In the genomic region with DNA sequence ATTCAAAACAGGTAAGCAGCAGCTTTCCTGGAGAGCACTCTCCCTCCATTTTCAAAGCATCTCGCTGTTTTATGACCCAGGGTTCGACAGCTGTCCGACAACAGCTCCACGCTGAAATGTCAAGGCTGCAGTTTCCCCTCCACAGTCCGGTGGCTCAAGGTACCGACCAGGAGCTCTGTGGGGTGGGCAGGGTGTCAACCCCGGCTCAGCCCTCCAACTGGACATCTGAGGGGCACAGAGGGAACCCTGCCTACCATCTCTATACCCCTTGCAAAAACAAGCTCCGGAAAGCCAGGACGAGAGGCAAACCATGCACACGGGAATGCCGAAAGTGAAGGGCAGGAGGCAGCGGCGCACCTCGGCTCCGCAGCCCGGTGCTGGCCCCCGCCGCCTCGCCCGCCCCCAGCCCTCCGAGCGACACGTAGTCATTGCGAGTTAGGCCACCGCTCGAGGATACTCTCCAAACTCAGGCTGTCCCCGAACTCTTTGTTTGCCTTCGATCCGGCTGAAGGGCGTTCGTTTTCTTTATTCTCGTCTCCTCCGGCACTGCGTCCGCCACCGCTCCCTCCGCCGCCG, we compare ENCODE assay signal across 8 mouse cellular contexts. TPM values are rescaled to one million over a fixed set of nuclear protein-coding genes. Genes with fewer than 3 reads are reported as not detected.
DNase-seq lines count a peak whose midpoint lies in the region; ATAC-seq lines count a peak whose summit lies in the region.

No protein-coding gene starts in this region.

- DNase-seq in kidney, adult 8-10 months, result no peak
- DNase-seq in hindbrain, embryonic 14.5 days (ENCODE audit: low spot score), result no peak
- DNase-seq in midbrain, embryonic 14.5 days, result no peak
- DNase-seq in MN1 (ENCODE audit: low spot score), result no peak
- DNase-seq in spleen, postnatal 14 days (ENCODE audit: low spot score in 2 of 2), result no peak
- no peak for DNase-seq in adrenal gland, adult 8-10 months

- no peaks in the 10 kb centered on the region for H3K9me3 ChIP-seq in kidney, embryonic 16.5 days (ENCODE audit: low read length)
- no peaks in the 10 kb centered on the region for H3K9me3 ChIP-seq in hindbrain, embryonic 14.5 days (ENCODE audit: control insufficient read depth, low read length)
- no peaks in the 10 kb centered on the region for H3K9me3 ChIP-seq in midbrain, embryonic 14.5 days (ENCODE audit: control insufficient read depth, low read length)

- H3K4me1 ChIP-seq in kidney, embryonic 16.5 days (ENCODE audit: insufficient read depth, low read length), result peaks cover 22% of the 10 kb centered on the region
- 0 out of 2 replicates have a peak, but pooled peaks cover 3% of the 10 kb centered on the region for H3K4me1 ChIP-seq in brown adipose tissue, adult 24 weeks (ENCODE audit: control insufficient read depth, insufficient read depth, insufficient read length, low read length)
- H3K4me1 ChIP-seq in hindbrain, embryonic 14.5 days (replicated peaks; ENCODE audit: control insufficient read depth, insufficient read depth, low read length), result peaks cover 15% of the 10 kb centered on the region
- peaks cover 15% of the 10 kb centered on the region for H3K4me1 ChIP-seq in midbrain, embryonic 14.5 days (ENCODE audit: control insufficient read depth, insufficient read depth, low read length)

- peak overlapping the region; percentile 74 for H3K4me2 ChIP-seq in kidney, embryonic 16.5 days (replicated peaks; ENCODE audit: low read depth, low read length)
- H3K4me2 ChIP-seq in hindbrain, embryonic 14.5 days (replicated peaks), result peak overlapping the region; percentile 93
- H3K4me2 ChIP-seq in midbrain, embryonic 14.5 days (ENCODE audit: low read length), result peak overlapping the region; percentile 93

- peak overlapping the region; percentile 82 for H3K4me3 ChIP-seq in kidney, embryonic 16.5 days (ENCODE audit: low read length)
- peak overlapping the region; percentile 65 for H3K4me3 ChIP-seq in brown adipose tissue, adult 24 weeks (ENCODE audit: insufficient read depth, low read depth, low read length)
- peak overlapping the region; percentile 93 for H3K4me3 ChIP-seq in hindbrain, embryonic 14.5 days (replicated peaks; ENCODE audit: low read length)
- peak overlapping the region; percentile 91 for H3K4me3 ChIP-seq in midbrain, embryonic 14.5 days (replicated peaks; ENCODE audit: low read depth, low read length)

- WGBS in kidney, embryonic 16.5 days, result 0% methylated on average over 34 of the region's 39 CpGs
- WGBS in hindbrain, embryonic 14.5 days, result under 1% methylated on average over 39 of the region's 39 CpGs
- under 1% methylated on average over 39 of the region's 39 CpGs for WGBS in midbrain, embryonic 14.5 days

- peak overlapping the region; percentile 84 for H3K27ac ChIP-seq in kidney, embryonic 16.5 days (ENCODE audit: low read length)
- peak overlapping the region; percentile 45 for H3K27ac ChIP-seq in brown adipose tissue, adult 24 weeks (replicated peaks; ENCODE audit: low read depth, low read length)
- peak overlapping the region; percentile 40; the same call in 1 of the 2 replicates for H3K27ac ChIP-seq in hindbrain, embryonic 14.5 days
- peak overlapping the region; percentile 93 for H3K27ac ChIP-seq in midbrain, embryonic 14.5 days (replicated peaks; ENCODE audit: low read depth, low read length)

- H3K9ac ChIP-seq in kidney, embryonic 16.5 days (replicated peaks; ENCODE audit: low read length), result peak overlapping the region; percentile 93
- peak overlapping the region; percentile 93 for H3K9ac ChIP-seq in hindbrain, embryonic 14.5 days
- H3K9ac ChIP-seq in midbrain, embryonic 14.5 days (replicated peaks; ENCODE audit: low read length), result peak overlapping the region; percentile 86

- H3K27me3 ChIP-seq in kidney, embryonic 16.5 days (ENCODE audit: insufficient read depth, low read length), result no peaks in the 10 kb centered on the region
- H3K27me3 ChIP-seq in hindbrain, embryonic 14.5 days (ENCODE audit: control insufficient read depth, insufficient read depth, low read length), result no peaks in the 10 kb centered on the region
- no peaks in the 10 kb centered on the region for H3K27me3 ChIP-seq in midbrain, embryonic 14.5 days (ENCODE audit: control insufficient read depth, insufficient read depth, low read length)

- peaks cover 21% of the 10 kb centered on the region for H3K36me3 ChIP-seq in kidney, embryonic 16.5 days (ENCODE audit: insufficient read depth, low read length)
- peaks cover 38% of the 10 kb centered on the region for H3K36me3 ChIP-seq in hindbrain, embryonic 14.5 days (replicated peaks; ENCODE audit: control insufficient read depth, insufficient read depth)
- peaks cover 29% of the 10 kb centered on the region for H3K36me3 ChIP-seq in midbrain, embryonic 14.5 days (ENCODE audit: control insufficient read depth, insufficient read depth, low read length)

- 0 out of 2 replicates have a peak, but pooled peaks have one; percentile 30 for ATAC-seq in kidney, embryonic 16.5 days (ENCODE audit: low FRiP score, low TSS enrichment)
- ATAC-seq in hindbrain, embryonic 14.5 days (ENCODE audit: low FRiP score), result peak; percentile 47; the same call in 1 of the 2 replicates
- ATAC-seq in midbrain, embryonic 14.5 days (ENCODE audit: low FRiP score, low TSS enrichment), result peak; percentile 59; the same call in 1 of the 2 replicates

RNA-seq across cellular contexts. Expression of a gene that starts 0.5 kb away (rescaled TPM):
- polyA plus RNA-seq in kidney, embryonic 16.5 days (2015; fragmentation: Nextera tagmentation; extraction: Ambion mirVana), result 95.9 and 96.7 TPM in 2 replicates
- 23.4 and 31.3 TPM in 2 replicates for polyA plus RNA-seq in brown adipose tissue, adult 24 weeks (2012; ENCODE audit: insufficient read depth, insufficient read length, missing spikeins)
- 52.0 and 54.0 TPM in 2 replicates for polyA plus RNA-seq in hindbrain, embryonic 14.5 days (2014; fragmentation: Nextera tagmentation; extraction: Ambion mirVana)
- 49.5 and 57.1 TPM in 2 replicates for polyA plus RNA-seq in midbrain, embryonic 14.5 days (2014; fragmentation: Nextera tagmentation; extraction: Ambion mirVana)
- 10 to 100 TPM; 75.4 to 88.7 (median 83.0) TPM for total RNA-seq in adrenal gland, adult 8-10 months (2022)

RNA-seq across cellular contexts. Expression of a gene that starts 7.2 kb away (rescaled TPM):
- 0.14 and 0.19 TPM in 2 replicates for polyA plus RNA-seq in kidney, embryonic 16.5 days (2015; fragmentation: Nextera tagmentation; extraction: Ambion mirVana)
- polyA plus RNA-seq in brown adipose tissue, adult 24 weeks (2012; ENCODE audit: insufficient read depth, insufficient read length, missing spikeins), result not detected in 2 replicates
- 0.55 and 0.57 TPM in 2 replicates for polyA plus RNA-seq in hindbrain, embryonic 14.5 days (2014; fragmentation: Nextera tagmentation; extraction: Ambion mirVana)
- 0.30 and 0.55 TPM in 2 replicates for polyA plus RNA-seq in midbrain, embryonic 14.5 days (2014; fragmentation: Nextera tagmentation; extraction: Ambion mirVana)
- total RNA-seq in adrenal gland, adult 8-10 months (2022), result under 1 TPM in 3 of 4 experiments, not detected in 1; 0.12 to 0.28 (median 0.13) TPM

RNA-seq across cellular contexts. Expression of a gene that starts 33.5 kb away (rescaled TPM):
- polyA plus RNA-seq in kidney, embryonic 16.5 days (2015; fragmentation: Nextera tagmentation; extraction: Ambion mirVana), result 71.5 and 72.5 TPM in 2 replicates
- 61.2 and 74.2 TPM in 2 replicates for polyA plus RNA-seq in brown adipose tissue, adult 24 weeks (2012; ENCODE audit: insufficient read depth, insufficient read length, missing spikeins)
- 115 and 118 TPM in 2 replicates for polyA plus RNA-seq in hindbrain, embryonic 14.5 days (2014; fragmentation: Nextera tagmentation; extraction: Ambion mirVana)
- polyA plus RNA-seq in midbrain, embryonic 14.5 days (2014; fragmentation: Nextera tagmentation; extraction: Ambion mirVana), result 122 and 125 TPM in 2 replicates
- 10 to 100 TPM; 61.0 to 83.9 (median 72.6) TPM for total RNA-seq in adrenal gland, adult 8-10 months (2022)

RNA-seq across cellular contexts. Expression of a gene that starts 35.7 kb away (rescaled TPM):
- 3.5 and 4.1 TPM in 2 replicates for polyA plus RNA-seq in kidney, embryonic 16.5 days (2015; fragmentation: Nextera tagmentation; extraction: Ambion mirVana)
- polyA plus RNA-seq in brown adipose tissue, adult 24 weeks (2012; ENCODE audit: insufficient read depth, insufficient read length, missing spikeins), result 0.16 TPM in 1 of 2 replicates, not detected in the other
- 0.62 and 0.64 TPM in 2 replicates for polyA plus RNA-seq in hindbrain, embryonic 14.5 days (2014; fragmentation: Nextera tagmentation; extraction: Ambion mirVana)
- 0.36 and 0.43 TPM in 2 replicates for polyA plus RNA-seq in midbrain, embryonic 14.5 days (2014; fragmentation: Nextera tagmentation; extraction: Ambion mirVana)
- 1 to 10 TPM; 1.0 to 2.4 (median 2.1) TPM for total RNA-seq in adrenal gland, adult 8-10 months (2022)

Comparison
In these comparisons a context has a peak if more than half of its experiments do, and no peak if none do; other contexts are left out.
1. H3K27ac ChIP-seq: peak in every context shown above with its lines; median percentile 93 in midbrain, embryonic 14.5 days; 84 in kidney, embryonic 16.5 days; 45 in brown adipose tissue, adult 24 weeks; 40 in hindbrain, embryonic 14.5 days.